Mouse (Mus musculus): ENCODE measurements around the gene Pth2.
A peak's percentile ranks its signal among the peaks of the same experiment; 100 is the strongest.

Gene Pth2

DNA sequence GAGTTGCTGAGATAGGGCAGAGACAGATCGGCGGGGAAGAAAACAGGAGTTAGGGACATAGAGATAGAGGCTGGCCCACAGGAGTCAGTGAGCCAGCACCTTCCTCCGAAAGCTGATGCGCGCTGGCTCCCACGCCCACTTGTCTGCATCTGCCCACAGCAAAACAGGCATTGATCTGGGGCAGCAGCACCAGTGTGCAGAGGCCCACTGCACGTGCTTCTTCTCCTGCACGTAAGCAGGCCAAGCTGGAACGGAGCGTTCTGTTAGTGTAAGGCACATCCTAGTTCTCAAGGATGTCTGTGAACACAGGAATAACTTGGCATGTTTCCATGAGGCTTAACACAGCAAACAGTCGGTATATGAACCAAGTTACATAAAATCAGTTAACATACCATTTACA is 18.2 kb downstream of the Pth2 start:
- no peak for DNase-seq

DNA sequence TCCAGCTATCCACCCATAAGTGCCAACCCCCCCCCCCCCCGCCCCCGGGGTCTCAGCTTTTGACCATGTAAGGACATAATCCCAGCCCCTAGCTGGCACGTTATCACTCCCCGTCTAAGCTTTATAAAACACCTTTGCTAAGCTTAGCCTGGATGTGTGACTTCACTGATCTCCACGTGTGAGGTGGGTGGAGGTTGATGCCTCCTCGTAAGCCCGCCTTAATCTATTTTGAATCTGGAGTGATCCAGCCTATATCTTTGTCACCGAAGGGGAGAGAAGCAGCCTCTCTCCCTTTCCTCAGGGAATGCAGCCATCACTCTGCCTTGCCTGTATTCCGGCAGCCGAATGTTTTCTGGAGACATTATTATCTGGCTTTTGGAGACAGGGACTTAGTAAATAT is 21.9 kb downstream of the Pth2 start:
- DNase-seq: no peak

GRCm38 (mm10) chr7:45204380-45205143 is 23.8 kb downstream of the Pth2 start, which contains the start of gene Ccdc155:
Gene Ccdc155 (minus strand): TSS chr7:45204892.
- peak; percentile 94 for DNase-seq

DNA sequence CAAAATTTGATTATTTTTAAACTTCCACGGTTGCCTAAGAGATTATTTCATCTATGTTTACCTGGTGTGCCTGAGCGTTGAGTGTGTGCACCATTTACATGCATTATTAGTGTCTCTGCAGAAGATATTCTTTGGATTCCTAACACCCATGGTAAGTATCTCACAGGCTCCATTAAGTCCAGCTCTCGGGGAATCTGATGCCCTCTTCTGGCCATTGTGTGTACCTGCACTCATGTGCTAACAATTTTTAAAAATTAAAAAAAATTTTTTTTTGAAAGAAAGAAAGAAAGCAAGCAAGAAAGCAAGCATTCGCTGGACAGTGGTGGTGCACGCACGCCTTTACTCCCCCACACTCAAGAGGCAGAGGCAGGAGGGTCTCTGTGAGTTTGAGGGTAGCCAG is 27.5 kb downstream of the Pth2 start:
- no peak for DNase-seq

GRCm38 (mm10) chr7:45211070-45211469 is 30.3 kb downstream of the Pth2 start:
- no peak for DNase-seq

GRCm38 (mm10) chr7:45211851-45212251 is 31.1 kb downstream of the Pth2 start, which contains the start of gene Dkkl1:
Gene Dkkl1 (minus strand): TSS chr7:45212147.
- DNase-seq: no peak

DNA sequence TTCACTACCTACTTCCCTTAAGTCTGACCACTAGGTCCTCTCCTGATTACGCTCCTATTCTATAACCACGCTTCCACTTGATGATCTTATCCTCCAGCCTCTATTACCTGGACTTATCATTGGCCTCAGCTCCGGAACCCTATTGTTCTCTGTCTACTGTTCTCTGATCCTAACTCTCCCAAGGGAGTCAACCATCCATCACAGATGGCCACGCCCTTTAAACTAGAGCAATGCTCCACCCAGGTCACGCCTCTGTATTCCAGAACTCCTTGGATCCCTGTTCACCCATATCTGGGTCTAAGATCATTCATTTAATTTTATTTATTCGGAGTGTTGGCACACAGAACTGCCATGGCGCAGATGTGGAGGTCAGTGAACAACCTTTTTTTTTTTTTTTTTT is 31.6 kb downstream of the Pth2 start:
- no peak for DNase-seq

DNA sequence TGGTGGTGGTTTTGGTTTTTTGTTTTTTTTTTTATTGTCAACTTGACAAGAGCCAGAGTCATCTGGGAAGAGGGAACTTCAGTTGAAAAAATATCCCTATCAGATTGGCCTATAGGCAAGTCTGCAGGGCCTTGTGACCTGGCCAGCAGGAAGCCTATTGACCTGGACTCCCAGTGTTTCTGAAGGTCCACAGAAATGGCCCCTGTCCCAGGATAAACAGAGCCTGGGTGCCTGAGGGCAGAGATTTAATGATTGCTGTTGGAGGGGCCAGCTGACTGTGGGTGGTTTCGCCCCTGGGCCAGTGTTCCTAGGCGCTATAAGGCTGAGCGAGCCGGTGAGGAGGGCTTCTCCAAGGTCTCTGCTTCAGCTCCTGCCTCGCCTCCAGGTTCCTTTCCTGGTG is 32.9 kb downstream of the Pth2 start:
- DNase-seq: no peak

DNA sequence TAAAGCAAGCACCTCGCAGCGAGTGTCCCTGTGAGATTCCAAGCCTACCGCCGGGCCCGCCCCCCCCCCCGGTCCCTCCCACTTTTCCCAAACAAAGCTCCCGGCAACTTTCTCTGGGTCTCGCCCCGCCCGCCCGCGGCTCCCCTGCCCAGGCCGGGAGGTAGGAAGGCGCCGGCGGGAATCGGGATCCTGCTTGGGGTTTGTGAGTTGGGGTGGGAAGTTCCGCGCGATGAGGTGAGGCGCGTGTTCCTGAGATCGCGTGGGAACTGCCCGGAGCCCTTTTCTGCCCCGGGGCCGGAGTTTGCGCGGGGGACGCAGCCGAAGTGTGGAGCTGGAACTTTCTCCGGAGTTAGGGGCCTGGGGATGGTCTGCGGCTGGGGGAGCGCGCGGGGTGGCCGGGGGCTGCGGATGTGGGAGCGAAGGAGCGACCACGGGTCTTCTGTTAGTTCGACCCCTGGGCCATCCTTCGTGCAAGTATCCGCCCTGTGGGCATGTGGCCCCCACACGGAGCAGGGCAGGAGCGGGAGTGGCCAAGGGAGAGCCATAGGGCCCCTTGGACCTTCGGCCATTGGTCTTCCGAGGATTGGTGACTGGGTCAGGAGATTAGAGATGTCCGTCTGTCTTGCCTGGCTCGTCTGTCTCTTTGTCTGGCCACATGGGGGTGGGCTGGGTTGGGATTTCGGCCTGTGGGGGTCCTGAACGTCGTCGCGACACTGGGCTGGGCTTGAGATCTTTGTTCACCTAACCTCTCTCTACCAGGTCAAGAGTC is 35.1 kb downstream of the Pth2 start, which contains the start of gene Tead2:
Tead2 (plus strand) TSS at position 81 of the 769 bp plus-strand sequence.
- no peak for DNase-seq

GRCm38 (mm10) chr7:45216442-45217183 is 35.8 kb downstream of the Pth2 start:
- peak; percentile 37 for DNase-seq

DNA sequence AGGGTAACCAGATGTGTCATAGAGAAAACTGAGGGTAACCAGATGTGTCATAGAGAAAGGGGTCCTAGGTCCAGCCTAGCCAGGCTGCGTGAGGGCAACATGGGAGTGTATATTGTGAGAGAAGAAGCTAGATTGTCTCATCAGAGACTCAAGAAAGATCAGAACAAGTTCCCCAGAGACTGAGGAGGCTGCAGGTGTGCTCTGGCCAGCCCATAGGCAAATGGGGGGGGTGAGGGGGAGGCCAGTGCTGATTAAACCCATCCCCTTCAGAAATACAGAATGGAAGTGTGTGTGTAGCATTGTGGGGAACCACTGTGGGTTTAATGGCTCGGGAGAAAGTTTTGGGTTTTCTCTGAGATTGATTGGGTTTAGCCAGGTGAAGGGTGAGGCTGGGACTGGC is 40.9 kb downstream of the Pth2 start:
- DNase-seq: no peak

GRCm38 (mm10) chr7:45224826-45225225 is 44.0 kb downstream of the Pth2 start:
- no peak for DNase-seq

DNA sequence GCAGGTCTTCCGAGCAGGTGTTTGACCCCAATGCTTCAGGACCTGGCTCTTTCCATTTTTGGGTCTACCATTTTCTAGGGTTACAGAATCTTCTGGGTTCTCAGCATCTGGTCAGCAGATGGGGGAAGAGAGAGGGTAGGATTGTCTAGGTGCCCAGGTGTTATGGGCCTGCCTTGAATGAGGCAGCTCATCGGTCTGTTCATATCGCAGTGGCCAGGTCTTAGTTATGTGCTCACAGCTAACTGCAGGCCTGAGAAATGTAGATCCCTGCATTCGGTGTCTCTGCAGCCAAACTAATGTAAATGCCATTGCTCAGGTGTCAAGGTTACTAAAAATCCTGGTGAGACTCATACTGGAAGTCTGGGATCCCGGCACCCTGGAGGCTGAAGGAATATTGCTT is 45.6 kb downstream of the Pth2 start:
- no peak for DNase-seq

- DNase-seq: no peak
Measured at GRCm38 (mm10) chr7:45228548-45228947, 47.8 kb downstream of the Pth2 start.

DNA sequence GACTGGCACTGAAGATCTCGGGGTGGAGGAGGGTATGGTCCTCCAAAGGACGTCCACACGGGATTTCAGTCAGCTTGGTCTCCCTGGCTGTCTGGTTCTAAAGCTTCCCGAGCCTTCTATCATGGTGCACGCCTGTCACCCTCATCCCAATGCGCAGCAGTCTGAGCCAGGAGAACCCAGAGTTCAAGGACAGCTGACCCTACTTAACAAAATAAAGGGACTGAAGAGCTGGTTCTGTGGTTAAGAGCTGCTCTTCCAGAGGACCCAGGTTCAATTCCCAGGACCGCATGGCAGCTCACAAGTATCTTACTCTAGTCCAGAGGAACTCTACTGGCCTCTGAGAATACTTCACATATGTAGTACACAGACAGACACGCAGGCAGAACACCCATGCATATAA is 48.3 kb downstream of the Pth2 start:
- no peak for DNase-seq

- DNase-seq: no peak
Measured at GRCm38 (mm10) chr7:45229459-45230203, 48.8 kb downstream of the Pth2 start.

GRCm38 (mm10) chr7:45231192-45231591 is 50.4 kb downstream of the Pth2 start:
- no peak for DNase-seq

All from thymus, postnatal 4 days (tissue).